Mouse (Mus musculus) lung, postnatal 4 days (tissue): ENCODE measurements around the gene Csrnp3.
A peak's percentile ranks its signal among the peaks of the same experiment; 100 is the strongest.

Experiments used
- DNase-seq, 2 experiments: peaks; one replicate each; pipeline ENCODE4 v3.0.0; 2021

Gene Csrnp3

GRCm38 (mm10) chr2:65953726-65954340, 108.3 kb downstream of the Csrnp3 start:
- DNase-seq, result no peak

GRCm38 (mm10) chr2:65955804-65956203, 110.2 kb downstream of the Csrnp3 start:
- no peak for DNase-seq

GRCm38 (mm10) chr2:65956727-65957126, 111.2 kb downstream of the Csrnp3 start:
- no peak for DNase-seq

GRCm38 (mm10) chr2:65963420-65963819, 117.9 kb downstream of the Csrnp3 start:
- DNase-seq, result no peak

- DNase-seq, result no peak
These were observed 123.2 kb downstream of the Csrnp3 start for GRCm38 (mm10) chr2:65968810-65969209.

GRCm38 (mm10) chr2:65973907-65974306, 128.3 kb downstream of the Csrnp3 start:
- no peak for DNase-seq

GRCm38 (mm10) chr2:65975383-65975782, 129.8 kb downstream of the Csrnp3 start:
- DNase-seq, result no peak

- DNase-seq, result peak in 1 of 2 experiments; percentile 23
These were observed 133.9 kb downstream of the Csrnp3 start for GRCm38 (mm10) chr2:65979338-65980053.

GRCm38 (mm10) chr2:65981470-65981869, 135.9 kb downstream of the Csrnp3 start:
- no peak for DNase-seq

- peak; percentile 18 to 64 for DNase-seq
These were observed 136.4 kb downstream of the Csrnp3 start for GRCm38 (mm10) chr2:65981965-65982364.

GRCm38 (mm10) chr2:65985706-65986105, 140.1 kb downstream of the Csrnp3 start:
- DNase-seq, result no peak

- DNase-seq, result no peak
These were observed 141.5 kb downstream of the Csrnp3 start for GRCm38 (mm10) chr2:65987069-65987468.

- peak; percentile 7 to 21 for DNase-seq
These were observed 142.0 kb downstream of the Csrnp3 start for GRCm38 (mm10) chr2:65987588-65987987.

- no peak for DNase-seq
These were observed 143.2 kb downstream of the Csrnp3 start for GRCm38 (mm10) chr2:65988788-65989187.

- no peak for DNase-seq
These were observed 144.5 kb downstream of the Csrnp3 start for GRCm38 (mm10) chr2:65990108-65990507.

GRCm38 (mm10) chr2:65990754-65991153, 145.2 kb downstream of the Csrnp3 start:
- DNase-seq, result no peak

- DNase-seq, result no peak
These were observed 147.8 kb downstream of the Csrnp3 start for GRCm38 (mm10) chr2:65993371-65993770.

- no peak for DNase-seq
These were observed 149.4 kb downstream of the Csrnp3 start for GRCm38 (mm10) chr2:65994886-65995468.

- DNase-seq, result no peak
These were observed 153.2 kb downstream of the Csrnp3 start for GRCm38 (mm10) chr2:65998747-65999146.

- no peak for DNase-seq
These were observed 163.6 kb downstream of the Csrnp3 start for GRCm38 (mm10) chr2:66008995-66009654.

GRCm38 (mm10) chr2:66009677-66010076, 164.1 kb downstream of the Csrnp3 start:
- no peak for DNase-seq

GRCm38 (mm10) chr2:66018711-66019110, 173.1 kb downstream of the Csrnp3 start:
- no peak for DNase-seq

GRCm38 (mm10) chr2:66019235-66019634, 173.7 kb downstream of the Csrnp3 start:
- DNase-seq, result no peak

- no peak for DNase-seq
These were observed 177.9 kb downstream of the Csrnp3 start for GRCm38 (mm10) chr2:66023419-66023818.
